Mouse (Mus musculus): ENCODE measurements at regions not wholly inside any gene's neighbourhood (a gene's known extent, or its start where the extent isn't known, plus 50 kb on each side); places are given as distances from the start of the nearest gene placed in this dataset.

DNA sequence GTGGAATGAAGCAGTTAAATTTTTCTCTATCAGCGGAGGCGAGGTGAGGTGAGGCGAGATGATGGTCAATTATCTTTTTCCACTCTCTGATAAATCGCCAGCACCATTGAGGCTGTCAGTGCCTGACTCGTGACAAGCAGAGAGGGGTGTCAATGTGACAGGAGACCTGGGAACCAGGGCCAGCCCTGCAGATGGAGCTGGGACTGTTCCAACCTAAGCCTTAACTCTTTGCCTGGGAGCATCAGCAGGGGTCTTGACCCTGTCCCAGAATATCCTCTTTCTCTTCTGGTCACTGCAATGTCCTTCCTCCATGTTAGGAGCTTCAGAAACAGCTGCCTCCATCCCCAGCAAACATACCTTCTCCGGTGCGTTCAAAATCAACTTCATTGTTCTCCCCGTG lies 244.0 kb downstream of the Gm4791 start:
- Histone ChIP-seq H3K4me1 (no peaks in the 10 kb centered on the region), H3K4me3 (replicated peaks) (no peak overlapping the region), H3K9me3 (peaks cover 30% of the 10 kb centered on the region), H3K27me3 (replicated peaks) (no peaks in the 10 kb centered on the region), H3K36me3 (replicated peaks; ENCODE audit: low read length) (no peaks in the 10 kb centered on the region)
- no peak for TF ChIP-seq FLI1 (IDR thresholded peaks at IDR 0.05; ENCODE audit: low read length)
- TF ChIP-seq GATA1 (IDR thresholded peaks at IDR 0.05; ENCODE audit: borderline replicate concordance, low read length): no peak

DNA sequence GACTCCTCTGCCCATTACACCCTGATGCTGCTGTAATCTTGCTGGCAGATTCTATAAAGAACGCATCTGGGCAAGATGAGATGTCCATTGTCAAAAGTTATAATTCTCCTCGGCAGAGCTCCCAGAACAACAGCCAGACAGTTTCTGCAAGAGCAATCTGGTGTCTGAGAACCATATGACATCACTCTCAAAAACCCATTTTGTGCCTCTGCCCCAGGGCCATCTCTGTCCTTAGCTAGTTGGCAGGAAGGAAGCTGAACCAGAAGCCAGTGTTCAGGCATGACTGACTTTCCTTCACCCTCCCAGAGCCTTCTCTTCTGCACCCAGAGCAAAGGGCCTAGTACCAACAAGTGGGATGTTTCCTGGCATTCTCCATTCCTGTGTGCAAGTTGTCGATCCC lies 250.5 kb downstream of the Gm4791 start:
- Histone ChIP-seq H3K4me1 (no peaks in the 10 kb centered on the region), H3K4me3 (replicated peaks) (no peak overlapping the region), H3K9me3 (peaks cover 60% of the 10 kb centered on the region), H3K36me3 (replicated peaks; ENCODE audit: low read length) (no peaks in the 10 kb centered on the region), H3K27me3 (replicated peaks) (no peaks in the 10 kb centered on the region)
- TF ChIP-seq GATA1 (IDR thresholded peaks at IDR 0.05; ENCODE audit: borderline replicate concordance, low read length) (no peak), FLI1 (IDR thresholded peaks at IDR 0.05; ENCODE audit: low read length) (no peak)

DNA sequence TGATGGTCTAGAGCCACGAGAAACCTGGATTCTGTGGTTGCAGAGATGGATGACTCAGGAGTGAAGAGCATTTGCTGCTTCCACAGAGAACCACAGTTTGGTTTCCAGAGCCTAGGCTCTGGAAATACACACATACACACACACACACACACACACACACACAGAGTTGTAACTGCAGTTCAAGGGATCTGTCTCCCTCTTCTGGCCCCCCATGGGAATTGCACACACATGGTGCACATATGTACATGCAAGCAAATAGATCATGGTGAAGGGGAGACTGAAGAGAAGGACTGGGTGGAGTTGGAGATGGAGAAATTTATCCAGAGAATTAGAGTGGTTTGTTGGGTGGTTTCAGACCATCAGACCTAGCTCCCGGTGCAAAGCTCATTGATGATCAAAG lies 252.6 kb downstream of the Gm4791 start:
- no peak overlapping the region for H3K4me3 ChIP-seq (replicated peaks)
- H3K9me3 ChIP-seq: peaks cover 58% of the 10 kb centered on the region
- TF ChIP-seq FLI1 (IDR thresholded peaks at IDR 0.05; ENCODE audit: low read length): no peak
- no peak for TF ChIP-seq GATA1 (IDR thresholded peaks at IDR 0.05; ENCODE audit: borderline replicate concordance, low read length)
- no peaks in the 10 kb centered on the region for H3K36me3 ChIP-seq (replicated peaks; ENCODE audit: low read length)
- H3K27me3 ChIP-seq (replicated peaks): no peaks in the 10 kb centered on the region
- H3K4me1 ChIP-seq: no peaks in the 10 kb centered on the region

DNA sequence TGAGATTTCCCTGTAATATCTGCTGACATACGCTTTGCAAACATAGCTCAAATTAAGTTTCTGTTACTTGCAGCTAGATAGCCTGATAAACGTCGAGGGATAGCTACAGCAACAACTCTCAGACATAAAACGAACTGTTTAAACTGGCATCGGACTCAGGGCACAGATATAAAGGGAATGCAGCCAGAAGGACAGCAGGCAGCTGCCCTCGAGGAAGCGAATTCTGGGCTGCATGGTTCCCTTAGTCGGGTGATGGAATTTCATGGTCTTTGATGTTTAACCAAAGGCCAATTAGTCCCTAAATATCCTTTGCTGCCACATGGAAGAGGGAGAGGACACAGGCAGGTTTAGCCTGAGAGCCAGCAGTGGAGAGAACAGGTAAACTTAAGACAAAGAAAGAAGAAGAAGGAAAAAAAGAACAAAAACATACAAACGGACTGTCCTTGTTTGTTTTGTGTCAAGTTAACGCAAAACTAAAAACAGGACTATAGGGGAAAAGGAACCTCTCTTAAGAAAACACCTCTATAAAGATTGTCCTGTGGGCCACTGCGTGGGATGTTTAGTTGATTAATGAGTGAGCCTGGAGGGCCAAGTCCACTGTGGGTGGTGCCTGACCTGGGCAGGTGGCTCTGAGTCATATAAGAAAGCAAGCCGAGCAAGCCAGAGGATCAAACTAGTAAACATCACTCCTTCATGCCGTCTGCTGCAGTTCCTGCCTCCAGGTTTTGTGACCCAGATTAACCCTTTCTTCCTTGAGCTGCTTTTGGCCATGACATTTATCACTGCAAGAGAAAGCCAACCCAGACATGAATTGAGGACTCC lies 255.5 kb downstream of the Gm4791 start:
- H3K27me3 ChIP-seq (replicated peaks): no peaks in the 10 kb centered on the region
- peaks cover 66% of the 10 kb centered on the region for H3K9me3 ChIP-seq
- no peak overlapping the region for H3K4me3 ChIP-seq (replicated peaks)
- H3K36me3 ChIP-seq (replicated peaks; ENCODE audit: low read length): no peaks in the 10 kb centered on the region
- no peak for TF ChIP-seq GATA1 (IDR thresholded peaks at IDR 0.05; ENCODE audit: borderline replicate concordance, low read length)
- no peak for TF ChIP-seq FLI1 (IDR thresholded peaks at IDR 0.05; ENCODE audit: low read length)
- no peaks in the 10 kb centered on the region for H3K4me1 ChIP-seq

DNA sequence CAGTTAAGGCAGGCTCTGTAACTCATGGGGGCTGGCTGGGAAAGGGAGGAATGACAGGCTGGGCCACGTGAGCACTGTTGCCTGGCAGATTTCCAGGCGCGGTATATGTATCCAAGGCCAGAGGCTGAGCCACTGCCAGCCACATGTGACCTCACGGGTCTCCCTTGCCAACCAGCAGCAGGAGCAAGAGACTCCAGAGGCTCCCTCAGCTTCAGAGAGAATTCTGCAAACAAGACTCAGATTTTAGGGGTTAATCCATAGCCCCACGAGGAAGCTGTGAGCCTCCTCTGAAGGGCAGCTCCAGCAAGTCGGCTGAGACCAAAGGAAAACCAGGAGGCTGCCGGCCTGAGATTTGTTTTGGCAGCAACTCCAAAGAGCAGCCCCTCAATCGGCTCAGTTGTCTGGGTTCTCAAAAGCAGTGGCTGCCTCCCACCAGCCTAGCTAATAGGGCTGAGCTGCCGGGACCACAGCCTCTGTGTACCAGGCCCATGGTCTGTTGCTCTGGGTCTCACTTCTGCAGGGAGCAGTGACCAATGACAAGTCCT lies 264.0 kb upstream of the Cadm1 start:
- H3K4me1 ChIP-seq: no peaks in the 10 kb centered on the region
- no peaks in the 10 kb centered on the region for H3K36me3 ChIP-seq (replicated peaks; ENCODE audit: low read length)
- no peaks in the 10 kb centered on the region for H3K27me3 ChIP-seq (replicated peaks)
- H3K4me3 ChIP-seq (replicated peaks): peak overlapping the region; percentile 34
- TF ChIP-seq GATA1 (IDR thresholded peaks at IDR 0.05; ENCODE audit: borderline replicate concordance, low read length) (no peak), FLI1 (IDR thresholded peaks at IDR 0.05; ENCODE audit: low read length) (no peak)
- H3K9me3 ChIP-seq: peaks cover 60% of the 10 kb centered on the region

DNA sequence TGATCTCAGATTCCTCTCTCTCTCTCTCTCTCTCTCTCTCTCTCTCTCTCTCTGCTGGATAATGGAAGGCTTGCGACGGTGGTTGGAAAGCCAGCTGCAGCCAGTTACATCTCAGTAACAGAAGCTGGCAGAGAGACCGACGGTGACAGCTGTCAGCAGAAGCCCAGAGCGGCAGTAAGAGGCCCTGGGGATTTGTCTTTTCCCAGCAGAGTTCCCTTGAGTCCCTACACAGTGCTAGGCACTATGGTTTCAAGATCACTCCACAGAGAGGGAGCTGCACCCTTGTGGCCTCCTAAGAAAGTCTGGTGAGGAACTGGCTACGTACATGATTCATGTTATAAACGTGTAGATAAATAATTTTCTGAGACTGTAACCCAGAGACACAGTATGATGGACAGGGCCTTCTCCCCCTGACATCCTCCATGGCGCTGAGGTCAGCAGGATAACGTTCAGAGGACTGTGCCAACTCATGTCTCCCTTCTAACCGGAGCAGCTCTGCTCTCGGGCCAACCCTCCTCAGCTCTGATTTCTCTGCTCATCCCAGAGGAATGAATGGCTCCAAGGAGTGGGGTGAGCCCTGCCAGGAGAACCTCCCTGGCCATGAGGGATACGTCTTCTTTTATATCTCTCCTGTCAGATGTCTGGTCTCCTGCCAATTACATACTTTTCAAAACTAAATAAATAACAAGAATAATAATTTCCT lies 253.5 kb upstream of the Cadm1 start:
- Histone ChIP-seq H3K4me1 (no peaks in the 10 kb centered on the region), H3K36me3 (replicated peaks; ENCODE audit: low read length) (no peaks in the 10 kb centered on the region), H3K9me3 (peaks cover 40% of the 10 kb centered on the region), H3K27me3 (replicated peaks) (no peaks in the 10 kb centered on the region), H3K4me3 (replicated peaks) (no peak overlapping the region)
- TF ChIP-seq FLI1 (IDR thresholded peaks at IDR 0.05; ENCODE audit: low read length) (no peak), GATA1 (IDR thresholded peaks at IDR 0.05; ENCODE audit: borderline replicate concordance, low read length) (no peak)

DNA sequence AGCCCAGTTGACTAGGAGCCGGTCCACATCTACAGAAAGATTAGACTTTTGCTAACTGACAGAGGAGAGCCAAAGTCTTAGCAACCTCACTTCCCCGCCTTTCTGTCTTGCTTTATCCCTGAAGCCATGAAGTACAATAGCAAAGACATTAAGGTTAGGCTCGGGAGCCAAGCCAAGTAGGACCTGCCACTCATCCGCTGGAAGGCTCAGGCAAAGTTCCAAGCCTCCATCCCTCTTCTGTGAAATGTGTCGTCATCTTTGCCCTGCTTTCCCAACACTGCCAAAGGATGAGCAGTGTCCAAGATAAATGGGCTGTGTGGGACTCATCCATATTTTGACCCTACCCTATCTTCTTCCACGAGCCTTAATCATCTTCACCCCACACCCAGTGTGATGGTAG lies 250.6 kb upstream of the Cadm1 start:
- TF ChIP-seq FLI1 (IDR thresholded peaks at IDR 0.05; ENCODE audit: low read length) (no peak), GATA1 (IDR thresholded peaks at IDR 0.05; ENCODE audit: borderline replicate concordance, low read length) (no peak)

DNA sequence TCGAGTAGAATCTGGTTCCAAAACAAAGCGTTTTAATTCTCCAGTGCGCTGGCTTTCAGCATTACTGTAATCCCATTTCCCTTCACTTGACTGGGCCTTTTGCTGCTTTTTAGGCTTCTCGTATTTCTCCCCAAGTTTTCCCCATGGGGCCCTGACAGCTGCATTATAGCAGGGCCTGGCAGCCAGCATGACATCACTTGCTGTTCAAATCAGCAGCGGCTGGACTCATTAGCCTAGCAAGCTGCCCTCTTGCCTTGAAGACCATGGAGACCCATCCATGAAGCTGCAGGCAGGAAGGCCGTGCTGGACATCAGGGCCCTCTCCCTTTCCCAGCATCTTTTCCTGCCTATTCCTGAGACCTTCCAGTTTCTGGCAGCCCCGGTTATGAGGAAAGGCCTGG lies 249.8 kb upstream of the Cadm1 start:
- Histone ChIP-seq H3K9me3 (peaks cover 22% of the 10 kb centered on the region), H3K36me3 (replicated peaks; ENCODE audit: low read length) (no peaks in the 10 kb centered on the region), H3K4me3 (replicated peaks) (no peak overlapping the region), H3K27me3 (replicated peaks) (no peaks in the 10 kb centered on the region), H3K4me1 (no peaks in the 10 kb centered on the region)
- TF ChIP-seq GATA1 (IDR thresholded peaks at IDR 0.05; ENCODE audit: borderline replicate concordance, low read length): no peak
- TF ChIP-seq FLI1 (IDR thresholded peaks at IDR 0.05; ENCODE audit: low read length): no peak

More for the DNA sequence above, 250.6 kb upstream of the Cadm1 start:
- Histone ChIP-seq H3K27me3 (replicated peaks) (no peaks in the 10 kb centered on the region), H3K36me3 (replicated peaks; ENCODE audit: low read length) (no peaks in the 10 kb centered on the region), H3K4me3 (replicated peaks) (no peak overlapping the region), H3K9me3 (peaks cover 26% of the 10 kb centered on the region), H3K4me1 (no peaks in the 10 kb centered on the region)

DNA sequence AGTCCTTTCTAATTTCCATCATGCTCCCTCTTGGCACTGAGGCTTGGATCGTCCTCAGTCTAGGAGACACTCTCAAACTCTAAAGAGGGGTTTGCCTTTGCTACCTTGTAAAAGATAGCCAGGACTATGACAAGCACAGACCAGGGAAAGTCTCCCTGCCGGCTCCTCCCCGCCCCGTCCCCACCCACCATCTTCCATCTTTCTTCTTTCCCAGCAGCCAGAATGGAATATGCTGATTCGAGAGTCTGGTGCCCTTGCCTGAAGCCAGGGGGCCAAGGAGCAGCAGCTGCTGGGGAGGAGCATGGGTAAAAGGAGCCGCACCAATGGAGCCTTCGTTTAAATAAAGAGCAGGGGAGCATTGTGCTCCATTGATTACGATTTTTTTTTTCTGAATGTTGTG lies 249.4 kb upstream of the Cadm1 start:
- Histone ChIP-seq H3K4me1 (no peaks in the 10 kb centered on the region), H3K4me3 (replicated peaks) (no peak overlapping the region), H3K27me3 (replicated peaks) (no peaks in the 10 kb centered on the region), H3K36me3 (replicated peaks; ENCODE audit: low read length) (no peaks in the 10 kb centered on the region), H3K9me3 (peaks cover 19% of the 10 kb centered on the region)
- TF ChIP-seq GATA1 (IDR thresholded peaks at IDR 0.05; ENCODE audit: borderline replicate concordance, low read length) (no peak), FLI1 (IDR thresholded peaks at IDR 0.05; ENCODE audit: low read length) (no peak)
